Mouse (Mus musculus) myocyte (in vitro differentiated cells): Measurements from ENCODE around the gene Elf5.

Experiments
- MAX ChIP-seq: IDR thresholded peaks from one replicate; pipeline ENCODE4 v1.6.1; 2011; ENCODE audit warnings: low read depth, mild to moderate bottlenecking, control low read depth
- POLR2A ChIP-seq: IDR thresholded peaks from one replicate; pipeline ENCODE4 v1.6.1; 2011; ENCODE audit warnings: low read depth, mild to moderate bottlenecking, control low read depth, moderate library complexity; ENCODE audit not compliant: insufficient read length
- TCF3 ChIP-seq: IDR thresholded peaks from one replicate; pipeline ENCODE4 v1.6.1; 2011; ENCODE audit warnings: low read depth, control low read depth; ENCODE audit not compliant: insufficient read length

DNA sequence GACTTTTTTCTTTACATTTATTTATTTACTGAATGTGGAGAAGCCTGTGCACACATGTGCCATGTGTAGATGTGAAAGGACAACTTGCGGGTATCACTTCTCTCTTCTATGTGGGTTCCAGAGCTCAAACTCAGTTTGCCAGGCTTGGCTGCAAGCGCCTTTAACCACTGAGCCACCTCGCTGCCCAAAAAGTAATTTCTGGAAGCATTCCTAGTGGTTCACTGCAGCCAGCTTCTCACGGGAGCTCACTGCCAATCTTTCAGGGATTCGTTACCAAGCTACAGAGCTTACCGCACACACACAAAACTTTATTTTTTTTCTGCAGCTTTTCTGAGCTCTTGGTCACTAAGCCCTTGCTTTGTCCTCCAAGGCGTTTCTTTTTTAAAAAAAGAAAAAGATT is 46.1 kb downstream of the Elf5 start:
- no peak for TF ChIP-seq POLR2A
- no peak for TF ChIP-seq MAX
- TF ChIP-seq TCF3 = no peak
